Mouse (Mus musculus) ovary, postnatal 14 days (tissue): Measurements from ENCODE around the gene Slc34a3.
A peak's percentile ranks its signal among the peaks of the same experiment; 100 is the strongest.

Source experiments
- DNase-seq: peaks from one replicate; pipeline ENCODE4 v3.0.0; 2022; ENCODE audit warnings: low spot score

The Slc34a3 gene

GRCm38 (mm10) chr2:25252331-25252730, 18.2 kb upstream of the Slc34a3 start:
- DNase-seq, result no peak

GRCm38 (mm10) chr2:25246183-25247072, 12.3 kb upstream of the Slc34a3 start, which contains the start of gene AL732309.1:
Gene AL732309.1 (minus strand): TSS chr2:25246863.
- no peak for DNase-seq

- DNase-seq, result no peak
These were observed 10.0 kb upstream of the Slc34a3 start for GRCm38 (mm10) chr2:25244144-25244543.

GRCm38 (mm10) chr2:25243342-25243741, 9.2 kb upstream of the Slc34a3 start:
- DNase-seq, result no peak

- DNase-seq, result no peak
These were observed 7.9 kb upstream of the Slc34a3 start, which contains the start of the genes Rnf208 and Cysrt1 for GRCm38 (mm10) chr2:25242101-25242506. Gene Rnf208 (plus strand): TSS chr2:25242255. Gene Cysrt1 (minus strand): TSS chr2:25242452.

GRCm38 (mm10) chr2:25241438-25241775, 7.2 kb upstream of the Slc34a3 start:
- DNase-seq, result no peak

- peak; percentile 56 for DNase-seq
These were observed 6.7 kb upstream of the Slc34a3 start for GRCm38 (mm10) chr2:25240723-25241437.

GRCm38 (mm10) chr2:25240310-25240709, 6.1 kb upstream of the Slc34a3 start:
- DNase-seq, result no peak

- no peak for DNase-seq
These were observed 5.6 kb upstream of the Slc34a3 start for GRCm38 (mm10) chr2:25239766-25240165.

- no peak for DNase-seq
These were observed 3.9 kb upstream of the Slc34a3 start for GRCm38 (mm10) chr2:25238106-25238505.

- DNase-seq, result no peak
These were observed 3.4 kb upstream of the Slc34a3 start for GRCm38 (mm10) chr2:25237522-25237921.

GRCm38 (mm10) chr2:25236614-25237013, 2.5 kb upstream of the Slc34a3 start, which contains the start of gene Rnf224:
Gene Rnf224 (minus strand): TSS chr2:25236787.
- no peak for DNase-seq

- DNase-seq, result no peak
These were observed 522 bp upstream of the Slc34a3 start for GRCm38 (mm10) chr2:25234551-25235220.

GRCm38 (mm10) chr2:25233421-25233820, 743 bp downstream of the Slc34a3 start:
- no peak for DNase-seq

GRCm38 (mm10) chr2:25231038-25231437, 3.1 kb downstream of the Slc34a3 start:
- DNase-seq, result no peak

GRCm38 (mm10) chr2:25230581-25230980, 3.6 kb downstream of the Slc34a3 start:
- DNase-seq, result no peak

- DNase-seq, result no peak
These were observed 4.6 kb downstream of the Slc34a3 start for GRCm38 (mm10) chr2:25229582-25229981.

GRCm38 (mm10) chr2:25228995-25229530, 5.1 kb downstream of the Slc34a3 start:
- no peak for DNase-seq

- DNase-seq, result peak; percentile 79
These were observed 5.7 kb downstream of the Slc34a3 start for GRCm38 (mm10) chr2:25228431-25228889.

- no peak for DNase-seq
These were observed 6.8 kb downstream of the Slc34a3 start for GRCm38 (mm10) chr2:25227406-25227805.

GRCm38 (mm10) chr2:25226864-25227263, 7.3 kb downstream of the Slc34a3 start:
- DNase-seq, result no peak

- DNase-seq, result no peak
These were observed 8.3 kb downstream of the Slc34a3 start for GRCm38 (mm10) chr2:25225811-25226379.
